Mouse (Mus musculus) stomach, postnatal 0 days (tissue): ENCODE measurements at regions not wholly inside any gene's neighbourhood (a gene's known extent, or its start where the extent isn't known, plus 50 kb on each side); places are given as distances from the start of the nearest gene placed in this dataset.

Experiments used
- ATAC-seq: fragments of 200-750 bp; cut with Nextera tagmentation; 2 replicates; pipeline ENCODE4 v1.8.0; 2017; ENCODE audit not compliant: low FRiP score, low TSS enrichment
- DNase-seq: peaks from one replicate; pipeline ENCODE4 v3.0.0-alpha.2; 2016; ENCODE audit warnings: low spot score
- H3K27ac ChIP-seq: fragments of 300-500 bp; sonication (generic); replicated peaks from 2 replicates; pipeline ENCODE4 v1.5.1; 2014; ENCODE audit warnings: mild to moderate bottlenecking, control low read depth
- H3K27me3 ChIP-seq: fragments of 300-500 bp; sonication (generic); 2 replicates; pipeline ENCODE4 v1.6.1; 2014; ENCODE audit warnings: low read length; ENCODE audit not compliant: control insufficient read depth, insufficient read depth
- H3K36me3 ChIP-seq: fragments of 300-500 bp; sonication (generic); 2 replicates; pipeline ENCODE4 v1.6.1; 2014; ENCODE audit warnings: low read length, mixed read lengths; ENCODE audit not compliant: control insufficient read depth, insufficient read depth
- H3K4me1 ChIP-seq: fragments of 300-500 bp; sonication (generic); replicated peaks from 2 replicates; pipeline ENCODE4 v1.6.1; 2014; ENCODE audit warnings: antibody characterized with exemption; ENCODE audit not compliant: control insufficient read depth, insufficient read depth
- H3K4me2 ChIP-seq: fragments of 300-500 bp; sonication (generic); replicated peaks from 2 replicates; pipeline ENCODE4 v1.6.1; 2014; ENCODE audit warnings: low read depth, mild to moderate bottlenecking, control low read depth, moderate library complexity
- H3K4me3 ChIP-seq: fragments of 300-500 bp; sonication (generic); 2 replicates; pipeline ENCODE4 v1.5.1; 2014; ENCODE audit warnings: low read depth, low read length, control low read depth
- H3K9ac ChIP-seq: fragments of 300-500 bp; sonication (generic); 2 replicates; pipeline ENCODE4 v1.6.1; 2014; ENCODE audit warnings: mild to moderate bottlenecking, low read length, control low read depth, mixed read lengths
- H3K9me3 ChIP-seq: fragments of 300-500 bp; sonication (generic); 2 replicates; pipeline ENCODE4 v1.6.1; 2016; ENCODE audit warnings: low read length; ENCODE audit not compliant: control insufficient read depth
- CTCF ChIP-seq: IDR thresholded peaks from 2 replicates; pipeline ENCODE4 v1.5.1; 2016; ENCODE audit warnings: antibody characterized with exemption, low read depth, mild to moderate bottlenecking, moderate library complexity
- EP300 ChIP-seq: optimal IDR thresholded peaks from 2 replicates; pipeline ENCODE3; 2016; ENCODE audit warnings: antibody characterized with exemption
- WGBS: fragments of 180-500 bp; shearing (Covaris S2); extraction: QIAGEN DNeasy Blood & Tissue Kit; methylation state at CpG from one replicate; pipeline ENCODE4 v1.1.7; 2014; 5-methylcytosine and 5-hydroxymethylcytosine counted together

GRCm38 (mm10) chr11:64749976-64750375 lies 228.9 kb upstream of the Elac2 start:
- H3K27ac ChIP-seq: no peak overlapping the region
- H3K27me3 ChIP-seq: no peaks in the 10 kb centered on the region
- no peaks in the 10 kb centered on the region for H3K9me3 ChIP-seq
- H3K4me1 ChIP-seq: no peaks in the 10 kb centered on the region
- no peak overlapping the region for H3K9ac ChIP-seq
- ATAC-seq (no peak), DNase-seq (no peak)
- no peaks in the 10 kb centered on the region for H3K36me3 ChIP-seq
- no peak overlapping the region for H3K4me2 ChIP-seq
- TF ChIP-seq EP300: no peak
- no peak for TF ChIP-seq CTCF
- H3K4me3 ChIP-seq: no peak overlapping the region
- 26% methylated on average over 9 of the region's 9 CpGs for WGBS

DNA sequence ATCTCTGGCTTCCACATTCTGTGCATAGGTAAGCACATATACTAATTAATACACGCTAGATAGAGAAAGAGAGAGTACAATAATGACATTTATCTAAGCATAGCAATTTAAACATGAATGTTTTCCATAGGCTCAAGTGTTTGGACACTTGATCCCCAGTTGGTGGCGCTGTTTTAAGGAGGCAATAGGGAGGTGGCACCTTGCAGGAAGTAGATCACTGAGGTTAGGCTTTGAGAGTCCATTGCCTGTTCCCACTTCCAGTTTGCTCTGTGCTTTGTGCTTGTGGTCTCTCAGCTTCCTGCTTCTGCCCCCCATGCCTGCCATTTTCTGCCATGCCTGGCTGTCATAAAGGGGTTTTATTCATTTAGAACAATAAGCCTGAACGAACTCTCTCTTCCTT lies 226.5 kb upstream of the Elac2 start:
- Histone ChIP-seq H3K27ac (no peak overlapping the region), H3K4me3 (no peak overlapping the region), H3K9ac (no peak overlapping the region), H3K27me3 (no peaks in the 10 kb centered on the region), H3K36me3 (no peaks in the 10 kb centered on the region), H3K9me3 (no peaks in the 10 kb centered on the region), H3K4me2 (no peak overlapping the region), H3K4me1 (no peaks in the 10 kb centered on the region)
- no peak for ATAC-seq
- TF ChIP-seq CTCF: peak; percentile 61
- no peak for TF ChIP-seq EP300
- no peak for DNase-seq
- 56% methylated on average over 3 of the region's 3 CpGs for WGBS

GRCm38 (mm10) chr11:64752816-64753215 lies 226.0 kb upstream of the Elac2 start:
- no peak for TF ChIP-seq CTCF
- TF ChIP-seq EP300: no peak
- no peak for ATAC-seq

DNA sequence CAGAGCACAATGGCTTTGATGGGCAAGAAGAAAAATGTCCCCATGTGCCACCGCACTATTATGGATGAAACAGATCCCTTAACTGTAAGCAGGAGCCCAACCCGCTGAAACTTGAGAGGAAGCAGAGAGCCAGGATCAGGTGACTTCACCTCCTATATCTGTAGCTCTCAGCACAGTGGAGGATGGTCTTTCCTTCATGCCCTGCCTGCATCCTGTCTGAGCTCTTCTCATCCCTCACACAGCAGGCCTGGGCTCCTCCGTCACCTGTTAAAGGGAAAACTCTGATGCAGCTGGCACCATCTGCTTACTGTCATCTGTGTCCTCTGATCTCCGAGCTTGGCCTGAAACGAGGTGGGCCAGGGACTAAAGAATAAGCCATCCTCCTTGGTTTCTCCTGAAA lies 224.8 kb upstream of the Elac2 start:
- Histone ChIP-seq H3K9me3 (no peaks in the 10 kb centered on the region), H3K27ac (no peak overlapping the region), H3K27me3 (no peaks in the 10 kb centered on the region), H3K4me2 (no peak overlapping the region), H3K4me3 (no peak overlapping the region), H3K9ac (no peak overlapping the region), H3K36me3 (no peaks in the 10 kb centered on the region), H3K4me1 (no peaks in the 10 kb centered on the region)
- no peak for DNase-seq
- TF ChIP-seq CTCF (no peak), EP300 (no peak)
- ATAC-seq: no peak
- 52% methylated on average over 5 of the region's 5 CpGs for WGBS

More at GRCm38 (mm10) chr11:64752816-64753215, 226.0 kb upstream of the Elac2 start:
- H3K4me2 ChIP-seq: no peak overlapping the region
- no peaks in the 10 kb centered on the region for H3K9me3 ChIP-seq
- no peaks in the 10 kb centered on the region for H3K27me3 ChIP-seq
- no peaks in the 10 kb centered on the region for H3K36me3 ChIP-seq
- H3K4me3 ChIP-seq: no peak overlapping the region
- 59% methylated on average over 7 of the region's 7 CpGs for WGBS
- no peaks in the 10 kb centered on the region for H3K4me1 ChIP-seq
- no peak overlapping the region for H3K27ac ChIP-seq
- no peak for DNase-seq
- H3K9ac ChIP-seq: no peak overlapping the region

- no peak overlapping the region for H3K4me2 ChIP-seq
- H3K4me1 ChIP-seq: no peaks in the 10 kb centered on the region
- no peaks in the 10 kb centered on the region for H3K9me3 ChIP-seq
- ATAC-seq (no peak), DNase-seq (peak; percentile 20)
- 91% methylated on average over 1 of the region's 1 CpGs for WGBS
- no peak overlapping the region for H3K27ac ChIP-seq
- no peak overlapping the region for H3K9ac ChIP-seq
- no peaks in the 10 kb centered on the region for H3K36me3 ChIP-seq
- TF ChIP-seq EP300 (no peak), CTCF (peak; percentile 68)
- H3K4me3 ChIP-seq: no peak overlapping the region
- no peaks in the 10 kb centered on the region for H3K27me3 ChIP-seq
Measured at GRCm38 (mm10) chr11:64755563-64755962, 223.3 kb upstream of the Elac2 start.

GRCm38 (mm10) chr11:64760626-64761025 lies 218.2 kb upstream of the Elac2 start:
- no peaks in the 10 kb centered on the region for H3K9me3 ChIP-seq
- H3K36me3 ChIP-seq: no peaks in the 10 kb centered on the region
- H3K4me1 ChIP-seq: no peaks in the 10 kb centered on the region
- H3K9ac ChIP-seq: no peak overlapping the region
- TF ChIP-seq CTCF: no peak
- TF ChIP-seq EP300: no peak
- DNase-seq (no peak), ATAC-seq (no peak)
- H3K4me3 ChIP-seq: no peak overlapping the region
- WGBS: 91% methylated on average over 3 of the region's 3 CpGs
- no peak overlapping the region for H3K27ac ChIP-seq
- no peaks in the 10 kb centered on the region for H3K27me3 ChIP-seq
- H3K4me2 ChIP-seq: no peak overlapping the region
